Mouse (Mus musculus) thymus, adult 2 months (tissue): Measurements from ENCODE around the gene Cacna1s. TPM values are rescaled to one million over a fixed set of nuclear protein-coding genes. Genes with fewer than 3 reads are reported as not detected.

ENCODE experiments used
- DNase-seq: peaks from one replicate; pipeline ENCODE4 v3.0.0; 2021
- H3K27ac ChIP-seq: fragments of 200-500 bp; 2 replicates; pipeline ENCODE4 v1.5.1; 2012; ENCODE audit warnings: low read length, control low read depth; ENCODE audit not compliant: control insufficient read depth, insufficient read depth
- H3K27me3 ChIP-seq: fragments of 200-500 bp; 2 replicates; pipeline ENCODE4 v1.6.1; 2012; ENCODE audit warnings: mild to moderate bottlenecking, low read length, moderate library complexity, mixed read lengths; ENCODE audit not compliant: control insufficient read depth, insufficient read depth
- H3K36me3 ChIP-seq: fragments of 200-500 bp; 2 replicates; pipeline ENCODE4 v1.6.1; 2012; ENCODE audit warnings: mild to moderate bottlenecking, low read length, moderate library complexity; ENCODE audit not compliant: control insufficient read depth, insufficient read depth
- H3K4me1 ChIP-seq: fragments of 200-500 bp; replicated peaks from 2 replicates; pipeline ENCODE4 v1.6.1; 2012; ENCODE audit warnings: low read length; ENCODE audit not compliant: control insufficient read depth, insufficient read depth
- H3K4me3 ChIP-seq: fragments of 200-500 bp; 2 replicates; pipeline ENCODE4 v1.5.1; 2012; ENCODE audit warnings: mild to moderate bottlenecking, low read length, control low read depth, moderate library complexity; ENCODE audit not compliant: control insufficient read depth, insufficient read depth
- CTCF ChIP-seq: fragments of 200-500 bp; IDR thresholded peaks from 2 replicates; pipeline ENCODE4 v1.5.1; 2012; ENCODE audit warnings: mild to moderate bottlenecking, control low read depth, low read length, moderate library complexity, borderline replicate concordance; ENCODE audit not compliant: control insufficient read depth, poor library complexity, insufficient read depth; ENCODE audit errors: extremely low read depth
- POLR2A ChIP-seq: fragments of 200-500 bp; IDR thresholded peaks from 2 replicates; pipeline ENCODE4 v1.6.1; 2012; ENCODE audit warnings: mild to moderate bottlenecking, low read length, control low read depth, moderate library complexity; ENCODE audit not compliant: control insufficient read depth, poor library complexity, insufficient read depth; ENCODE audit errors: extremely low read depth
- WGBS: fragments of 180-500 bp; shearing (Covaris S2); methylation state at CpG from one replicate; pipeline ENCODE4 v1.1.7; 2018; 5-methylcytosine and 5-hydroxymethylcytosine counted together
- polyA plus RNA-seq: library from polyadenylated mRNA; depleted of rRNA; stranded (reverse); fragments of >200 nt; gene quantifications from 2 replicates; pipeline ENCODE4 v1.2.3, GENCODE M21; 2012

The Cacna1s gene
- polyA plus RNA-seq, 1 experiment = 3.7 TPM

- H3K27ac ChIP-seq = no peak overlapping the region
- H3K36me3 ChIP-seq = no peaks in the 10 kb centered on the region
- no peak for DNase-seq
- WGBS = 64% methylated on average over 2 of the region's 2 CpGs
- TF ChIP-seq CTCF (no peak), POLR2A (no peak)
- H3K4me3 ChIP-seq = no peak overlapping the region
- no peaks in the 10 kb centered on the region for H3K27me3 ChIP-seq
- H3K4me1 ChIP-seq = no peaks in the 10 kb centered on the region
Measured at GRCm38 (mm10) chr1:136109464-136109863, 56.9 kb downstream of the Cacna1s start.

DNA sequence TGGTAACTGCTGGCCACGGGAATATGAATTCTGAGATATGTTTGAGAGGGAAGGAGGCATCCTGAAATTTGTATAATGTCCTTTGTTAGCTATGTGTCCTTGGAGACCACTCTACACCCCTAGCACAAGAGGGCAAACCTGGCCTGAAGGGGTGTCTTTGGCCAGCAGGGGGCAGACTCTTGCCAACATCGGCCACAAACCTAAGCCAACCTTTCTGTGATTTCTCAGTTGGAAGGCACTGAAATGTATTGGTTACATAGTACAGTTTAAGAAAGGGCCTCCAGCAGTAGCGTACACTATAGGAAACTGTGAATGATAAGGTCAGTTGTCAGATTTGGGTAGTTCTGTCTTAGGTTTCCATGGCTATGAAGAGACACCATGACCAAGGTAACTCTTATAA lies 63.6 kb downstream of the Cacna1s start:
- no peak for TF ChIP-seq POLR2A
- TF ChIP-seq CTCF = peak; percentile 85; the same call in 1 of the 2 replicates
- Histone ChIP-seq H3K27ac (no peak overlapping the region), H3K27me3 (no peaks in the 10 kb centered on the region; the same call in 1 of the 2 replicates), H3K4me3 (no peak overlapping the region), H3K4me1 (peaks cover 22% of the 10 kb centered on the region), H3K36me3 (no peaks in the 10 kb centered on the region)
- WGBS = 14% methylated on average over 3 of the region's 3 CpGs
- DNase-seq = peak; percentile 82

DNA sequence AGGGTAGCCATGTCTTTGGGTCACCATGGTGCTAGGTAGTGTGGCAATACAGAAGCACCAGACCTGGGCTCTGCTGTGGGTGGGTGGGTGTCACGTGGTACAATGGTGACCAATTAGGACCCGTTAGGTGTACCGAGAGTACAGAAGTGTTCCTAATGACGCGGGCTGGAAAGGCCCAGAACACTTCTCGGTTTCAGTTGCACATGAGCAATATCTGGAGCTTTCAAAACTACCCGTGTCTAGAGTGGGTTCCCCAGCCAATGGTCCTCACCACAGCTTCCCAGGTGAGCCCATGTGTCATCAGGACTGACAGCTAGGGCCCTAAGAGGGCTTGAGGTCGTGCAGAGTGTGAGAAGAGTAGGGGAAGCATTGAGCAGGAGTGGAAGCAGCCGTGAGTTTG lies 64.5 kb downstream of the Cacna1s start:
- TF ChIP-seq CTCF (no peak), POLR2A (no peak)
- Histone ChIP-seq H3K27me3 (no peaks in the 10 kb centered on the region; the same call in 1 of the 2 replicates), H3K36me3 (no peaks in the 10 kb centered on the region), H3K27ac (no peak overlapping the region), H3K4me1 (peaks cover 22% of the 10 kb centered on the region), H3K4me3 (no peak overlapping the region)
- 91% methylated on average over 9 of the region's 9 CpGs for WGBS
- DNase-seq = no peak

GRCm38 (mm10) chr1:136118875-136119274 lies 66.3 kb downstream of the Cacna1s start:
- no peak overlapping the region for H3K4me3 ChIP-seq
- no peaks in the 10 kb centered on the region; the same call in 1 of the 2 replicates for H3K27me3 ChIP-seq
- peaks cover 30% of the 10 kb centered on the region for H3K4me1 ChIP-seq
- H3K27ac ChIP-seq = no peak overlapping the region
- H3K36me3 ChIP-seq = no peaks in the 10 kb centered on the region
- 5% methylated on average over 8 of the region's 8 CpGs for WGBS
- TF ChIP-seq POLR2A = 0 out of 2 replicates have a peak, but pooled peaks have one; percentile 5
- no peak for TF ChIP-seq CTCF
- peak; percentile 61 for DNase-seq

DNA sequence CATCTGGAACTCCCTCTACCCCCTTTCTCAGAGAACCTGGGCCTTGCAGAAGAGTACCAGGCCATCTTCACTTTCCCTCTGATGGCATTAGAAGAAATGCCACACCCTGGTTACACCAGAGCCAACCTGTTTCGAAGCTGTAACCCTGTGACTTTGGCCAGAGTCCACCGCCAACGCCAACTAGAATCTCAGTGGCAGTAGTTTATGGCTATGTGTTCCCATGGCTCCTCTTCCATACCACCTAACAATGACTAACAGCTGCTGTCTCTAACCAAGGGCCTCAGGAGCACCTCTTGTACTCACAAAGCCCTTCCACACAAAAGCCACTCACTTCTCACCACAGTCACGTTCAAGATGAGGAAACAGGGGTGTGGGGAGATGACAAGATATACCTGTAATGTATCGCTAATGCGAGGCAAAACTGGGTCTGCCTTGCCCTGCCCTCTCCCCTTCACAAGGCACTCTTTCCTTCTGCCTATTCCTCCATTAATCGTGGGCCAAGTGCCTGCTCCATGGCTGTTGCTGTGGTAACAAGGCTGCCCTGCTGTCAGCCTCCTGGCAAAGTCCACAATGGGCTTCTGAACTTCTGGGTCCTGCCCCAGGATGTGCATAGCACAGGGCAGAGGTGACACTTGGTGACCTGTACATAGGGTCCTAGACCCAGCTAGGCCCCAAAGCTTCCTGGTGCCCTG lies 67.2 kb downstream of the Cacna1s start:
- H3K4me1 ChIP-seq = peaks cover 30% of the 10 kb centered on the region
- 62% methylated on average over 7 of the region's 7 CpGs for WGBS
- no peaks in the 10 kb centered on the region for H3K36me3 ChIP-seq
- H3K27me3 ChIP-seq = no peaks in the 10 kb centered on the region; the same call in 1 of the 2 replicates
- DNase-seq = no peak
- no peak overlapping the region for H3K27ac ChIP-seq
- TF ChIP-seq POLR2A (no peak), CTCF (no peak)
- H3K4me3 ChIP-seq = no peak overlapping the region

GRCm38 (mm10) chr1:136120263-136120603 lies 67.7 kb downstream of the Cacna1s start:
- TF ChIP-seq POLR2A (no peak), CTCF (no peak)
- WGBS = 89% methylated on average over 1 of the region's 1 CpGs
- Histone ChIP-seq H3K4me3 (no peak overlapping the region), H3K27me3 (no peaks in the 10 kb centered on the region; the same call in 1 of the 2 replicates), H3K27ac (no peak overlapping the region), H3K36me3 (no peaks in the 10 kb centered on the region), H3K4me1 (peaks cover 30% of the 10 kb centered on the region)
- no peak for DNase-seq

DNA sequence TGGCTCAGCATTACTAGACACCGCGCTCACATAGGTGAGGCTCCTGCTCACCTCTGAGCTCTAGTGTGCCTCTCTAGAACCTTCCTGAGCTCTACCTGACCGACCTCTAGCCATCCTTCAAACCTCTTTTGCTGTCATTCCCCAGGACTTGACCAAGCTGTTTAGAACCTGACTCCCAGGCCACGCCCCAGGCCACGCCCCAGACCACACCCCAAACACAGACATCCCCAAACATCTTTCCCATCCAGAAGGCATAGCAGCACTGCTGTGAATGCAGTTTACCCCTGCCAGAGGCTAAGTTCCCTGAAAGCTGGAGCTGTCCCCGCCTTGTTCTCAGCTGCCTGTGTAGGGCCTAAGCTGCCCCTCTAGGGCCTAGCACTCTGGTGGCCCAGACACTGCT lies 68.2 kb downstream of the Cacna1s start:
- Histone ChIP-seq H3K27me3 (no peaks in the 10 kb centered on the region; the same call in 1 of the 2 replicates), H3K27ac (no peak overlapping the region), H3K4me1 (peaks cover 30% of the 10 kb centered on the region), H3K36me3 (no peaks in the 10 kb centered on the region), H3K4me3 (no peak overlapping the region)
- TF ChIP-seq CTCF = no peak
- TF ChIP-seq POLR2A = no peak
- 92% methylated on average over 6 of the region's 6 CpGs for WGBS
- no peak for DNase-seq
